Mouse (Mus musculus) mesoderm, embryonic 11.5 days (tissue): ENCODE results near the gene Gnaq.

Source experiments
- DNase-seq: peaks from one replicate; pipeline ENCODE4 v3.0.0-alpha.2; 2012; ENCODE audit warnings: low read depth, low spot score

Gene Gnaq

DNA sequence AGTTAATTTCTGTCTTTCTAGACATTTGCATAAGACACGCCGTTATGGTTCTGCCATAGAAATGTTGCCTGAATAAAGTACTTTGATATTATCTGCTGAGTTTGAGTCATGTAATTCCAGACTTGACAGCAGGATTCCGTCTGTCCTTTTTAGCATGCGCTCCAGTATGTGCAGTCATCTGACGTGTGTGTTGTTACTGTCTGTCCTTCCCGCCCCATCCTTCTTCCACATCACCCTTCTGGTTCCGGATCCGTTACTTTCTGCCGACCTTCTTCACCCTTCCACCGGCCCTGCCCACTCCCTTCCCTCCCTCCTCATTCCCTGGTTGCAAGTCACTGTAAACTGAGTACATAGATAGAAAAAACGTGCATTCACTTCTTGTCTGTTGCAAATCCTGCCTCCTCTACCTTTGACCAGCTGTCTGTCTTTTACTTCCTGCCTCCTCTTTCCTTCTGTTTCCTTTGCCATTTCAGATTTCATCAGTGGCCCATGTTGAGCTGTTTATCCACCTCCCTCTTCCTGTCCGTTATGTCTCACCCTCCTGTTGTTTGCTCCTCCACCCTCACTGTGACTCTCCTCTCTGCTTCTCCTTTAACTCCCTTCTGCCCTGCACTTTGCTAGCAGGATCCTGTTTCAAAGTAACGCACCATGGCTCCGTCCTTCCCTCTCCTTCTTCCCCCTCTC lies 185.6 kb downstream of the Gnaq start:
- no peak for DNase-seq

DNA sequence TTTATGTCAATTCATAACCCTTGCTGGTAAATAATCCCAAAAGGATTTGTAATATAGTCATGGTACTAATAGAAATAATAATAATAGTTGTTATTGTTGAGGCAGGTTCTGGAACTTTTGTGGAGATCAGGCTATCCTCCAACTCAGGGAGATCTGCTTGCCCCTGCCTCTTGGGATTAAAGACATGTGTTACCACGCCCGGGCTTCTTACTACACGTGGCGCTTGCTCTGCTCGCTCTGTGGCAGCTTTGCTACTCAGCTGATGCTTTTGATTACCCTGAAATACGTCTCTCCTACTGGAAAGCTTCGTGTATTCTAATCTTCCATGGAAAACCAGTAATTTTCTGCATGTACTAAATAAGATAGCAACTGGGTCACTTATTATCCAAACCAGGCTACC lies 187.4 kb downstream of the Gnaq start:
- DNase-seq: no peak

DNA sequence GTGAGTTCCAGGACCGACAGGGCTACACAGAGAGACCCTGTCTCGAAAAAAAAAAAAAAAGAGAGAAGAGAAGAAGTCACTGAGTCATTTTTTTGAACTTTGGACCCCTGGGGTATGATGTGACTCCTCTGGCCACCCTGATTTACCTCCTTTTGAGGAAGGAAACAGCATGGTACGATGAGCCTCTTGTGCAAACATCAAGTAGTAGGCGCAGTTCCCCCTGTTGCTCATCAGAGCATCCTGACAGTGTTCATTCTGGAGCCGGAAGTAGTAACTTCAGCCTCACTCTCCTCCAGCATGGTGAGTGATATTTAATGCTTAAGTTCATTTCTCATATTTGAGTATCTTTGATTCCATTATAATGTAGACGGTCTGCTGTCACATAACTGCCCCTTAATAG lies 190.4 kb downstream of the Gnaq start:
- DNase-seq: no peak

- DNase-seq: no peak
Measured at GRCm38 (mm10) chr19:16324239-16324638, 191.6 kb downstream of the Gnaq start.

- peak; percentile 20 for DNase-seq
Measured at GRCm38 (mm10) chr19:16325911-16326310, 193.3 kb downstream of the Gnaq start.

DNA sequence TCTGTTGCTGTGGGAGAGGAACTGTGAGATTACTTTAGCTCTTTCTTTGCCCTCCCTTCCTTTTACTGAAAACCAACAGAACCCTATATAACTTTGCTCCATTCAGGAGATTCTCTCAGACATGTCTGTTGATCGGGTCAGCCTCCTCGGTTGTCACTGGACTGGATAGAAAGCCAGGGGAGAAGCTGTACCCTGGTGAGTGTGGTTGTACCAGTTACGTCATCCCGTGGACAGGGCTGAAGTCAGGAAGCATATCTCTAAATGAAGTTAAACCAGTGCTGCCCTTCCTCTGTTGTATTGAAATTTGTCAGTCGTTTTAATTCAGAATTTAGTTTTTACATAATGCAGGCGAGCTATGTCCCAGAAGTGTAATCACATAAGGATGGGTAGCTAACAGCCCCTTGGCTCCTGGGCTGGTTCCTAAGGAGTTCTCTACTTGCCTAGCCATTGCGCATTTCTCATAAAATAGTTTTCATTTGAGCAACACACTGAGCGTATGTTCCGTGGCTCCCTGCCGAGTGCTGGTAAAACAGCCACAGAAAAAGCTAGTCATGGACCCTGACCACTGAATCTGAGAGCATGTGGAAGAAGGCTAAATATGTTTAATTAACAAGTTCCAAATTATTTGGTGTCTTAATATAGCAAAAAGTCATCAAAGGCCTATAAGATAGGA lies 194.9 kb downstream of the Gnaq start:
- no peak for DNase-seq

GRCm38 (mm10) chr19:16328074-16328850 lies 195.6 kb downstream of the Gnaq start:
- peak; percentile 11 for DNase-seq

GRCm38 (mm10) chr19:16329056-16329455 lies 196.4 kb downstream of the Gnaq start:
- DNase-seq: no peak

DNA sequence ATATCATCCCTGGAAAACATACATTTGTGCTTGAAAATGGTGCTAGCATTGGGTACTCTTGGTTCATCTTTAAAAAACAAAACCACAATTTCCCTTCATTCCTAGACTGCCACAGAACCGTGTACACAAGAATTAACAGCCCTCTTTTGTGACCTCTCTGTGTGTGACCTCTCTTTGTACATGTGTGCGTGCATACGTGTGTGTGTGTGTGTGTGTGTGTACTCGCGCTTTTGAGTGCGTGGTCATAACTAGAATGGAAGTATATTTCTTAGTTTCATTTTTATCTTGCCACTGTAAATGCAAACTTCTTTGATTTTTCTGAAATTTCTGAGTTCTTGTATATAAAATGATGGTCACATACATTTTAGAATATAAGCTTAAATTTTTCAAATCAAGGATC lies 197.0 kb downstream of the Gnaq start:
- no peak for DNase-seq

GRCm38 (mm10) chr19:16330161-16330560 lies 197.5 kb downstream of the Gnaq start:
- no peak for DNase-seq

DNA sequence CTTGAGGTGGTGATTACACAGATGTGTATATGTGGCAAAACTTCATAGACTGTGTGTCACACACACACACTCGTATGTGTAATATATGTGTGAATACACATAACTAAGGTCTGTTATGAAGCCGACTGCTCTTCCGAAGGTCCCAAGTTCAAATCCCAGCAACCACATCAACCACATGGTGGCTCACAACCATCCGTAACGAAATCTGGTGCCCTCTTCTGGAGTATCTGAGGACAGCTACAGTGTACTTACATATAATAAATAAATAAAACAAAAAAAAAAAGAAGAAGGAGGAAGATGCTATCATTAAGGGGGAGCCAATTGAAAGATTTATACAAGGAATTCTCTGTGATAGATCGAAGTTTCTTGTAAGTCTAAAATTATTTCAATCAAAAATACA lies 198.4 kb downstream of the Gnaq start:
- no peak for DNase-seq

DNA sequence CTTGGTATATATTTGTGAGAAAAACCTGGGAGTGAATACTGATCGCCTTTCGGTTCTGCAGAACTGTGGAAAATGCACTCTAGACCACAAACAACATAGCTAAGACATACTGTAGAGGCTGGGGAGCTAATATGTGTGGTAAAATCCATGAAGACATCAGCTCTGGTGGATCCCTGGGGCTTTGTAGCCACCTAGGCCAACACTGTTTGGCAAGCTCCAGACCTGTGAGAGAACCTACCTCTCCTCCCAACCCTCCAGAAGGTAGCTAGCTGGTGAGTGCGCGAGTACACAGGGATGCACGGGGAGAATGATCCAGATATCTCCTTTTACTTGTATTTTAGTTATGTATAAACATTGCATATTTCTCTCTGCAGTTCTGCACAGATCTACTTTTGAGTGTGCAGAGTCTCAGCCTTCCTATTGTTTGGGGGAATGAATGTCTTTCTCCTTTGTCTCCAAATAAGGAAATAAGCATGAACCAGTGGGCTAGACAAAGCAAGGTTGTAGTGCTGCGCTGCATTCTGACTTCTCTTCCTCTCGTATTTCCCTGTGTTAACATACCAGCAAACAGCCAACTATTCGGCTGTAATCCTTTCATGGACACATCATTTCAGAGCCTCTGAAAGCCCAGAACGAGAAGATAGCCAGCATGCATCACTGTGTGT lies 205.4 kb downstream of the Gnaq start:
- DNase-seq: no peak

DNA sequence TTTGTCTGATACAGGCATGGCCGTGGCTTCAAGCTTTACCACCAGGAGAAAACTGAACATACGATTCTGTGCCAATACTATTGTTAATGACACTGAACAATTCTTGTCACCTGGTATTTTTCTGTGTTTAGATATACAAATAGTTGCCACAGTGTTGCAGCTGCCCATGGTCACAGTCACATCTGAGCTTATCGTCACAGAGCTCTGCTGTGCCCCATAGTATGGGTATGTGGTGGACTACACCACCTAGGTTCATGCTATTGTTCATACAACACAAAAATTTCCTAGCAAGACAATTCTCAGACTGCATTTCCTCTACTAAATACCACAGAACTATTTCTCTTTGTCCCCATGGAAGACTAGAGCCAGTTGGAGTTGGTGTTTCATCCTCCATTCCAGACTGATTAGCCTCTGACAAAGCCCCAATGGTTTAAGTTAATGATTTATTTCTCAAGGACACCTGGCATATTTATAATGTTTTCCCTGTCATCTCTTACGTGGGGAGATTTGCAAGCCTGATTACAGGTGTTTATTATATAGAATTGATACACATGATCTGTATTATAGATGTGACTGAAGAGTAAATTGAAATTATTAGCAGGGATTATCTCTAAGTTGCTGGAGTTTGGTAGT lies 207.4 kb downstream of the Gnaq start:
- no peak for DNase-seq

GRCm38 (mm10) chr19:16342702-16343101 lies 210.1 kb downstream of the Gnaq start:
- no peak for DNase-seq

DNA sequence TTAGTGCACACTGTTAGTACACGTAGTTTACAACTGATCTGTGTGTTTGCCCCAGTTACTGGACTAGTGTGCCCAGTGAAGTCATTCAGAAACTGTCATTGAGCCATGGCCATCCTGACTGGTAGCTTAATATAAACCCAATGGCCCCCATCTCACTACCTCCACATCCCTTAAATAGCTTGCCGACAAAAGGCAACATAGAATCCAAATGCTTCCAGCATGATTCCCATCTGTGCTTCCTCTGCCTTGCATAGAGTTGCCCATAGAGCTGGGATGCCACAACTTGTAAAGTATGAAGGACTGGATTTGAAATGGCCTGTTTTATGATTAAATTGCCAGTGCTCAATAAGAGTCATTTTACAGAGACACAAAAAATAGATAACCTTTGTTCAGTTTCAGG lies 212.9 kb downstream of the Gnaq start:
- DNase-seq: no peak

DNA sequence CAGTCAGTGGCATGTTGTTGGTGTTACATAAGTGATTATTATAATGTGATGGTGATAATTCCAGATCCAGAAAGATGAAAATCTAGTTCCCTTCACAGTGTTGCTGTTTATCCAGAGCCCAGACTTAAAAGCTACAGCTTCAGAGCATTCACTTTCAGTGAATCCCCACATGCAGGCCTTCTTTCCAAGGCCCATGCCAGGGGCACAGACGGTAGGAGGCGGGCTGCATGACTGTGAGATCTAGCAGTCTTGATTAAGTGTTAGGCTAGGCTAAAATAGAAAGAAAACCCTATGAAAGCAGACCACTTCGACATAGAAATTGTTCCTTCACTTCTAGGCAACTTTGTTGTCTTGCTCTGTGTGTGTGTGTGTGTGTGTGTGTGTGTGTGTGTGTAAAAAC lies 214.4 kb downstream of the Gnaq start:
- no peak for DNase-seq

DNA sequence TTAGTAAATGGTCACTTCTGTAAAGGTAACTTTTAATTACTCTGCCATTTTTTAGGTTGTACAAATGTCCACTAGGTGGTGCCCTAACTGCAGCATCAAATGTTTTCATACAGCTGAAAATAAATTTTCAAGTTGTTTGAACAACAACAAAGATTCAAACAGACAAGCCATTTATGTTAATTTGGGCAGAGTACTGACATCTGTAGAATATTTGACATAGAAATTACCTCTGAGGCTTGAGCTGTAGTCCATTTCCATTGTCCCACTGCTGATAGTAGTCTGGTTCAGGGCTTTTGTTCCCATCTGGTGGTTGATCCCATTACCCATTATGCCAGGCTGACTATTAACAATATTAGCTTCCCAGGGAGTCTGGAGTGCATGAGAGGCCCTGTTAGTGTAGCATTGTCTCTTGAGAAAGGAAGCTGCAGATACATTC lies 221.1 kb downstream of the Gnaq start:
- peak; percentile 54 for DNase-seq

GRCm38 (mm10) chr19:16358148-16358547 lies 225.5 kb downstream of the Gnaq start:
- no peak for DNase-seq

GRCm38 (mm10) chr19:16358905-16359304 lies 226.3 kb downstream of the Gnaq start:
- DNase-seq: no peak

GRCm38 (mm10) chr19:16366465-16367063 lies 233.9 kb downstream of the Gnaq start:
- no peak for DNase-seq

DNA sequence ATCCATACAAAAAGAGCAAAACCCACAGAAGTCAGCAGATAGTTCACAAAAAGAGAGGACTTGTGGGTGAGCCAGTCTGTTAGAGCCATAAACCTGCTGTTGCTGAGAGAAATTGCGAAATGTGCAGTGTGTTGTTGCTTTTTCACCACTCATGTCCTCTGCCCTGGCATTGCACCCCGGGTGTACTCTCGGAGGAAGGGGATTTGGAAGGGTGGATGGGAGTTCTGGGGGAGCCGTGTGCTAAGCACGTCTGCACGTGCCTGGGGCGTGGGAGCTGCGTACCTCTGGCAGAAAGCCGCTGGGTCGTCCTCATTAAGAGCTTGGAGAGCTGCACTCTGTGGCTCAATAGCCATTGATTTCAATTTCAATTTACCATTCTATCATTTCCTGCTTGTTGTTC lies 234.6 kb downstream of the Gnaq start:
- DNase-seq: no peak
